Mouse (Mus musculus) hindbrain, postnatal 0 days (tissue): Measurements from ENCODE around the gene Vmn2r86. TPM values are rescaled to one million over a fixed set of nuclear protein-coding genes. Genes with fewer than 3 reads are reported as not detected.
"Not testable (repeated sequence)": the region's sequence is repeated elsewhere in the genome, so short reads cannot be mapped to it uniquely, and the experiment has no call there.

Source experiments
- ATAC-seq: fragments of 200-750 bp; cut with Nextera tagmentation; 2 replicates; pipeline ENCODE4 v1.8.0; 2017; ENCODE audit warnings: mild to moderate bottlenecking, moderate TSS enrichment, moderate library complexity
- DNase-seq: peaks from one replicate; pipeline ENCODE4 v3.0.0-alpha.2; 2015; ENCODE audit warnings: low spot score
- H3K27ac ChIP-seq: fragments of 300-500 bp; sonication (generic); 2 replicates; pipeline ENCODE4 v1.5.1; 2014; ENCODE audit warnings: mild to moderate bottlenecking
- H3K27me3 ChIP-seq: fragments of 300-500 bp; sonication (generic); 2 replicates; pipeline ENCODE4 v1.6.1; 2014; ENCODE audit warnings: low read length, mixed read lengths; ENCODE audit not compliant: insufficient read depth
- H3K36me3 ChIP-seq: fragments of 300-500 bp; sonication (generic); 2 replicates; pipeline ENCODE4 v1.6.1; 2014; ENCODE audit warnings: low read length, mixed read lengths; ENCODE audit not compliant: insufficient read depth
- H3K4me1 ChIP-seq: fragments of 300-500 bp; sonication (generic); 2 replicates; pipeline ENCODE4 v1.6.1; 2014; ENCODE audit warnings: antibody characterized with exemption, low read length, mixed read lengths; ENCODE audit not compliant: insufficient read depth
- H3K4me2 ChIP-seq: fragments of 300-500 bp; sonication (generic); 2 replicates; pipeline ENCODE4 v1.6.1; 2014; ENCODE audit warnings: low read depth, mild to moderate bottlenecking, low read length, moderate library complexity, mixed read lengths
- H3K4me3 ChIP-seq: fragments of 300-500 bp; sonication (generic); 2 replicates; pipeline ENCODE4 v1.5.1; 2014; ENCODE audit warnings: low read length
- H3K9ac ChIP-seq: fragments of 300-500 bp; sonication (generic); replicated peaks from 2 replicates; pipeline ENCODE4 v1.6.1; 2014; ENCODE audit warnings: mild to moderate bottlenecking, low read length, moderate library complexity, mixed read lengths
- H3K9me3 ChIP-seq: fragments of 300-500 bp; sonication (generic); 2 replicates; pipeline ENCODE4 v1.6.1; 2016; ENCODE audit warnings: low read length, mixed read lengths
- CTCF ChIP-seq: IDR thresholded peaks from 2 replicates; pipeline ENCODE4 v1.5.1; 2016; ENCODE audit warnings: antibody characterized with exemption, control low read depth, low read depth
- WGBS: fragments of 180-500 bp; shearing (Covaris S2); extraction: QIAGEN DNeasy Blood & Tissue Kit; methylation state at CpG from one replicate; pipeline ENCODE4 v1.1.7; 2014; 5-methylcytosine and 5-hydroxymethylcytosine counted together
- polyA plus RNA-seq: library from polyadenylated mRNA; unstranded; fragments of >200 nt; fragmentation: Nextera tagmentation; extraction: Ambion mirVana; gene quantifications from 2 replicates; pipeline ENCODE4 v1.2.1, GENCODE M21; 2015
- total RNA-seq: library from RNA; depleted of rRNA; stranded (reverse); fragments of >200 nt; gene quantifications from 2 replicates; pipeline ENCODE4 v1.2.3, GENCODE M21; 2014; rRNA removed

The Vmn2r86 gene
- total and polyA plus RNA-seq, 2 experiments from 2014 or later, result 0.01 TPM; not detected in 1

- no peak for DNase-seq
- ATAC-seq, result no peak
- WGBS, result 75% methylated on average over 3 of the region's 3 CpGs
These were observed 35.4 kb downstream of the Vmn2r86 start for GRCm38 (mm10) chr10:130420401-130420800.

GRCm38 (mm10) chr10:130419954-130420353, 35.9 kb downstream of the Vmn2r86 start:
- not testable (repeated sequence) for H3K4me1 ChIP-seq, H3K36me3 ChIP-seq, H3K27ac ChIP-seq, H3K9ac ChIP-seq, H3K4me3 ChIP-seq, H3K27me3 ChIP-seq, ATAC-seq, H3K4me2 ChIP-seq, H3K9me3 ChIP-seq, DNase-seq
- WGBS, result 39% methylated on average over 2 of the region's 2 CpGs

More at GRCm38 (mm10) chr10:130420401-130420800, 35.4 kb downstream of the Vmn2r86 start:
- no peak for TF ChIP-seq CTCF
- no peak overlapping the region for H3K4me3 ChIP-seq
- no peak overlapping the region for H3K27ac ChIP-seq
- H3K36me3 ChIP-seq, result no peaks in the 10 kb centered on the region
- H3K9ac ChIP-seq, result no peak overlapping the region
- no peaks in the 10 kb centered on the region for H3K9me3 ChIP-seq
- H3K4me2 ChIP-seq, result no peak overlapping the region
- H3K27me3 ChIP-seq, result no peaks in the 10 kb centered on the region
- no peaks in the 10 kb centered on the region for H3K4me1 ChIP-seq

- ATAC-seq, H3K36me3 ChIP-seq, H3K9me3 ChIP-seq, DNase-seq, H3K9ac ChIP-seq, H3K4me2 ChIP-seq, H3K27me3 ChIP-seq, H3K4me1 ChIP-seq, H3K27ac ChIP-seq, H3K4me3 ChIP-seq: not testable (repeated sequence)
These were observed 39.5 kb downstream of the Vmn2r86 start for GRCm38 (mm10) chr10:130416352-130416751.

- 0 out of 2 replicates have a peak, but pooled peaks have one; percentile 40 for ATAC-seq
- not testable (repeated sequence) for H3K27ac ChIP-seq, H3K27me3 ChIP-seq, DNase-seq, H3K4me1 ChIP-seq, H3K9ac ChIP-seq, H3K9me3 ChIP-seq, H3K36me3 ChIP-seq, H3K4me2 ChIP-seq, H3K4me3 ChIP-seq
- WGBS, result 79% methylated on average over 19 of the region's 35 CpGs
These were observed 43.6 kb downstream of the Vmn2r86 start for GRCm38 (mm10) chr10:130412167-130412698.

- no peak within 1 kb of the TSS for H3K4me3 ChIP-seq
- no peaks in the 10 kb centered on the region for H3K4me1 ChIP-seq
- no peak for TF ChIP-seq CTCF
- no peak within 1 kb of the TSS for H3K27ac ChIP-seq
- ATAC-seq (no peak), DNase-seq (no peak)
- H3K36me3 ChIP-seq, result no peaks in the 10 kb centered on the region
- no peaks in the 10 kb centered on the region for H3K9me3 ChIP-seq
- H3K27me3 ChIP-seq, result no peaks in the 10 kb centered on the region
- H3K4me2 ChIP-seq, result no peak within 1 kb of the TSS
- H3K9ac ChIP-seq, result no peak within 1 kb of the TSS
These were observed 61.6 kb downstream of the Vmn2r86 start, which contains the start of gene Vmn2r84 for GRCm38 (mm10) chr10:130394232-130394631. Gene Vmn2r84 (minus strand): TSS chr10:130394332.

Other genes with a start within 250 kb of the Vmn2r86 start
- not detected in 2 replicates for gene Olfr827, start 241.6 kb downstream of the Vmn2r86 start, total RNA-seq
- not detected in 2 replicates for gene Olfr827, start 241.6 kb downstream of the Vmn2r86 start, polyA plus RNA-seq
- 0.65 and 2.6 TPM in 2 replicates for gene Neurod4, start 175.8 kb downstream of the Vmn2r86 start, total RNA-seq
- gene Neurod4, start 175.8 kb downstream of the Vmn2r86 start, polyA plus RNA-seq, result 0.91 and 1.3 TPM in 2 replicates
- gene Tespa1, start 133.2 kb downstream of the Vmn2r86 start, total RNA-seq, result not detected in 2 replicates
- gene Tespa1, start 133.2 kb downstream of the Vmn2r86 start, polyA plus RNA-seq, result not detected in 2 replicates
- gene Vmn2r84, start 61.7 kb downstream of the Vmn2r86 start, total RNA-seq, result 0.04 and 0.16 TPM in 2 replicates
- 0.03 TPM in 1 of 2 replicates, not detected in the other for gene Vmn2r84, start 61.7 kb downstream of the Vmn2r86 start, polyA plus RNA-seq
- 0.05 and 0.07 TPM in 2 replicates for gene Vmn2r85, start 26.3 kb downstream of the Vmn2r86 start, total RNA-seq
- gene Vmn2r85, start 26.3 kb downstream of the Vmn2r86 start, polyA plus RNA-seq, result 0.03 and 0.05 TPM in 2 replicates
- 0.84 TPM in 1 of 2 replicates, not detected in the other for gene Vmn2r87, start 41.3 kb upstream of the Vmn2r86 start, total RNA-seq
- 0.20 TPM in 1 of 2 replicates, not detected in the other for gene Vmn2r87, start 41.3 kb upstream of the Vmn2r86 start, polyA plus RNA-seq